Mouse (Mus musculus): ENCODE data around the gene Scd4. TPM values are rescaled to one million over a fixed set of nuclear protein-coding genes. Genes with fewer than 3 reads are reported as not detected.

Gene Scd4
- polyA plus RNA-seq, 1 experiment from 2014 or later = 0.08 TPM

DNA sequence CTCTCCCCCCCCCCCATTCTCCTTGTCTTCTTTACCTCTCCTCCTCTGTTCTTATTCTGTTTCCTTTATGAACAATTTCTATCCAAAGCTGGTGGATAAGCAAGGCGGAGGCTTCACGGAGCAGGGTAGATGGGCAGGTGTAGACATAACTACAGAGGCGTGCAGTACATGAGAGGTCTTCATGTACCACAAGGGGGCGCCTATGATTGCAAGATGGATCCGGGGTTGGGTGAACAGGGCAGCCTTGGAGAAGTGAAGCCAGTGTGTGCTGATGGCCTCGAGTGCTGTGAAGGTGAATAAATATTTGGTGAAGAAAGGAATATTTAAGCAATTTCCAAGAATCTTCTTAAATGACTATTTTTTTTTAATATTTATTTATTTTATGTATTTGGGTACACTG lies 40.1 kb downstream of the Scd4 start:
- Histone ChIP-seq H3K9ac (no peak overlapping the region), H3K4me2 (no peak overlapping the region), H3K4me3 (no peak overlapping the region), H3K27me3 (replicated peaks) (no peaks in the 10 kb centered on the region), H3K27ac (no peak overlapping the region), H3K9me3 (no peaks in the 10 kb centered on the region), H3K4me1 (no peaks in the 10 kb centered on the region), H3K36me3 (replicated peaks) (no peaks in the 10 kb centered on the region)
- 18% methylated on average over 6 of the region's 6 CpGs for whole genome bisulfite sequencing
- ATAC-seq (replicated peaks) = peak; percentile 58; the same call in 1 of the 2 replicates

- WGBS = 24% methylated on average over 3 of the region's 3 CpGs
These were observed 43.6 kb downstream of the Scd4 start for GRCm38 (mm10) chr19:44376511-44376951.

DNA sequence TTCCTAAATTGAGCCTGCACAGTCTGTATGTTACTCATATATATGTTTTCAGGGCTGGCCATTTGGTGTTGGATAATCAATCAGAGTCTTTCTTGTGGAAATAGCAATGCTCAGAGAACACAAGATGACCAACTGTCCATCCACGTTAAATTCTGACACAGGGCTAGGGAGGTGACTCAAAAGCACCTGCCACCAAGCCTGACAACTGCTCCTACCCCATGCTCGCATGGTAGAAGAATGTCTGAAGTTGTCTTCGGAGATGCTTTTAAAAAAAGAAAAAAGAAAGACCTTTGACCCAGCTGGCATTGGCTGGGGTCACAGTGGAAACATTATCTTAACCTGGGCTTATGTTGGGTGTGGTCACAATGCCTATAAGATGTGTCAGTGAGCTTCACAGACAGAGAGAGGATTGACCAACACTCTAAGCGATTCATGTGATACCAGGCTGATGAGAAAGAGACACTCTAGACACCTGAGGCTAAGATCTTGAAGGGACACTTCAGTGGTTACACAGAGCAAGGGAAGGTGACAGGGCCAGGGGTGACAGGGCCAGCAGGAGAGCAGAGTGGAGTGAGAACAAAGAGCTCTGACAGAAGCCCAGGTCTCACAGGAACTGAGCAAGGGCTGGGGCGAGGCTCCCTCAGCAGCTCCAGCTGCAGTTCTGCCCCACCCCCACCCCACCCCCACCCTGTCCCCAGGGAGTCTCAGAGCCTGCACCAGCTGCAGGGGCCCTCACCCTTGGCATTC lies 44.9 kb downstream of the Scd4 start:
- H3K9me3 ChIP-seq = no peaks in the 10 kb centered on the region
- no peaks in the 10 kb centered on the region for H3K27me3 ChIP-seq (replicated peaks)
- no peaks in the 10 kb centered on the region for H3K36me3 ChIP-seq (replicated peaks)
- no peaks in the 10 kb centered on the region for H3K4me1 ChIP-seq
- ATAC-seq (replicated peaks) = no peak
- 49% methylated on average over 5 of the region's 5 CpGs for WGBS
- no peak overlapping the region for H3K4me2 ChIP-seq
- no peak overlapping the region for H3K4me3 ChIP-seq
- H3K27ac ChIP-seq = no peak overlapping the region
- H3K9ac ChIP-seq = no peak overlapping the region

More at GRCm38 (mm10) chr19:44376511-44376951, 43.6 kb downstream of the Scd4 start:
- H3K4me3 ChIP-seq = no peak overlapping the region
- H3K4me2 ChIP-seq = no peak overlapping the region
- no peak for ATAC-seq (replicated peaks)
- H3K9ac ChIP-seq = no peak overlapping the region
- H3K9me3 ChIP-seq = no peaks in the 10 kb centered on the region
- H3K27ac ChIP-seq = no peak overlapping the region
- no peaks in the 10 kb centered on the region for H3K27me3 ChIP-seq (replicated peaks)
- no peaks in the 10 kb centered on the region for H3K36me3 ChIP-seq (replicated peaks)
- H3K4me1 ChIP-seq = no peaks in the 10 kb centered on the region

GRCm38 (mm10) chr19:44379090-44379489 lies 46.2 kb downstream of the Scd4 start:
- Histone ChIP-seq H3K4me2 (no peak overlapping the region), H3K36me3 (replicated peaks) (no peaks in the 10 kb centered on the region), H3K4me1 (no peaks in the 10 kb centered on the region), H3K27me3 (replicated peaks) (no peaks in the 10 kb centered on the region), H3K9ac (no peak overlapping the region), H3K4me3 (no peak overlapping the region), H3K27ac (no peak overlapping the region), H3K9me3 (no peaks in the 10 kb centered on the region)
- no peak for ATAC-seq (replicated peaks)

DNA sequence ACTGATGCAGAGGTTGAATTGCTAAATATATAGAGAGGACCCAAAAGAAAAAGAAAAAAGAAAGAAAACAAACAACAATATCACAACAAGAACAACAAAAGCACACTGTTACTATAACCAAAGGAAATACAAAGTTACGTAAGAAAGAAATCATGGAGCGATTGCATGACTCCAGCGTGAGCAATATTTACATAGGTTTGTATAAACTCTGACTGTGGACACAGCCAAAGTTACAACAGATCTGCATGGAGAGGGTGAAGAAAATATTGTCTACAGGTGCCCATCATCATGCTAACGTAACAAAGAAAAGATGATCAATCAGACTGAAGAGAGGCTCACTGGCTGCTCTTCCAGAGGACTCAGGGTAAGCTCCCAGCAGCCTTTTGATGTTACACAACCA lies 47.2 kb downstream of the Scd4 start:
- H3K4me2 ChIP-seq = no peak overlapping the region
- no peaks in the 10 kb centered on the region for H3K27me3 ChIP-seq (replicated peaks)
- no peak overlapping the region for H3K27ac ChIP-seq
- H3K4me3 ChIP-seq = no peak overlapping the region
- no peak overlapping the region for H3K9ac ChIP-seq
- no peaks in the 10 kb centered on the region for H3K36me3 ChIP-seq (replicated peaks)
- H3K4me1 ChIP-seq = no peaks in the 10 kb centered on the region
- no peaks in the 10 kb centered on the region for H3K9me3 ChIP-seq
- 84% methylated on average over 4 of the region's 4 CpGs for WGBS
- ATAC-seq (replicated peaks) = no peak

DNA sequence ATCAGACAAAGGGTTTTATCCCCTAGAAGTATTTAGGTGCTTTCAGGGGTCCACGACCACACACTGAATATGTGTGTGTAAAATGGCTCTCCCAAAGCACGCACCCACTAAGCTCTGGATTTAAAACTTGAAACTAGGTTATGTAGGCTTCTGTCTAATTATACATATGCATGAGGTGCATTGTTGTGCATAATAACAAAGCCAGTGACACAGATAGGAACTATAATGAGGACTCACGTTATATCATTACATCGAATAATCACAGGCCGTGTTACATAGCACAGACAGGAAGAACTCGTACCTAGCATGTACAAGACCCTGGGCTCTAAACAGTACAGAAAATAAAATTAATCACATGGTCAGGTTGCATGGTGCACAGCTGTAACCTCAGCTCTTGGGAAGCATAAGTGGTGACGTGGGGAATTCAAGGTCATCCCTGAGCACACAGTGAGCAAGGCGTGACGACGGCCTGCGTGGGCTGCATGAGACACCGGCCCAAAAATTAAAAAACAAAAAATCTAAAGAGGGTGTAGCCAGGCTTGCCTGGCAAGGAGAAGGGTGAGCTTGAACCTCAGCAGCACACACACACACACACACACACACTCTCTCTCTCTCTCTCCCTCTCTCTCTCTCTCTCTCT lies 49.9 kb downstream of the Scd4 start:
- ATAC-seq (replicated peaks) = no peak
- Histone ChIP-seq H3K9ac (no peak overlapping the region), H3K4me2 (no peak overlapping the region), H3K36me3 (replicated peaks) (no peaks in the 10 kb centered on the region), H3K4me1 (0 out of 2 replicates have a peak, but pooled peaks cover 2% of the 10 kb centered on the region), H3K4me3 (no peak overlapping the region), H3K9me3 (no peaks in the 10 kb centered on the region), H3K27me3 (replicated peaks) (no peaks in the 10 kb centered on the region), H3K27ac (no peak overlapping the region)
- WGBS = 65% methylated on average over 12 of the region's 12 CpGs

DNA sequence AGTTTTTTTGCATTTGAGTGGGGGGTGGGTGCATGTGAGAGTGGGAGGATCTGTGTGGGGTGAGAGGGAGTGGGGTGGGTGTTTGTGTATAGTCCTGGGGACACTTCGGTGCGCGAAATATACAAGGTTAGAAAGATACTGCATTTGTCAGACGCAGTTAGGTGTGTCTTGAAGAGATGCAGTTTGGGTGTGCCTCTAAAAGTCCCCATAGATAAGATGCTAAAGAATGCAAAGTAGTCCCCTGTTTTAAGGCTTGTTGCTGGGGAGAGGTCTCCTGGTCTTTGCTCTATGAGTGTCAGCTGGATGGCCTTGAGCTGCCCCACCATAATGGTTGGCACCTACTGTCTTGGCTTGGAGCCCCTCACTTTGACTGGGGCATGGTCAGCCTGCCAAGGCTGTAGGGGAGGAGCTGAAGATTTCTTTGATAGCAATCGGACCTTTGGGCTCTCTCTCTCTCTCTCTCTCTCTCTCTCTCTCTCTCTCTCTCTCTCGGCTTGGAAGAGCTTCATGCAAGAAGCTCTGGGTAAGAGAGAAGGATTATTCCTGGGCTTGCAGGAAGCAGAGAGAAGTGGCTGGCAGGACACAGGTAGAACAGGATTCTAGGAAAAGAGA lies 53.1 kb downstream of the Scd4 start:
- no peak overlapping the region for H3K4me3 ChIP-seq
- WGBS = 81% methylated on average over 6 of the region's 6 CpGs
- ATAC-seq (replicated peaks) = no peak

GRCm38 (mm10) chr19:44387089-44387671 lies 54.3 kb downstream of the Scd4 start:
- Histone ChIP-seq H3K4me1 (peaks cover 12% of the 10 kb centered on the region), H3K9me3 (no peaks in the 10 kb centered on the region), H3K4me3 (no peak overlapping the region), H3K4me2 (no peak overlapping the region), H3K27me3 (replicated peaks) (no peaks in the 10 kb centered on the region), H3K36me3 (replicated peaks) (no peaks in the 10 kb centered on the region), H3K27ac (no peak overlapping the region), H3K9ac (no peak overlapping the region)
- WGBS = 93% methylated on average over 4 of the region's 4 CpGs
- no peak for ATAC-seq (replicated peaks)

More for the DNA sequence above, 53.1 kb downstream of the Scd4 start:
- Histone ChIP-seq H3K36me3 (replicated peaks) (no peaks in the 10 kb centered on the region), H3K9me3 (no peaks in the 10 kb centered on the region), H3K9ac (no peak overlapping the region), H3K4me2 (no peak overlapping the region), H3K4me1 (peaks cover 12% of the 10 kb centered on the region), H3K27me3 (replicated peaks) (no peaks in the 10 kb centered on the region), H3K27ac (no peak overlapping the region)

DNA sequence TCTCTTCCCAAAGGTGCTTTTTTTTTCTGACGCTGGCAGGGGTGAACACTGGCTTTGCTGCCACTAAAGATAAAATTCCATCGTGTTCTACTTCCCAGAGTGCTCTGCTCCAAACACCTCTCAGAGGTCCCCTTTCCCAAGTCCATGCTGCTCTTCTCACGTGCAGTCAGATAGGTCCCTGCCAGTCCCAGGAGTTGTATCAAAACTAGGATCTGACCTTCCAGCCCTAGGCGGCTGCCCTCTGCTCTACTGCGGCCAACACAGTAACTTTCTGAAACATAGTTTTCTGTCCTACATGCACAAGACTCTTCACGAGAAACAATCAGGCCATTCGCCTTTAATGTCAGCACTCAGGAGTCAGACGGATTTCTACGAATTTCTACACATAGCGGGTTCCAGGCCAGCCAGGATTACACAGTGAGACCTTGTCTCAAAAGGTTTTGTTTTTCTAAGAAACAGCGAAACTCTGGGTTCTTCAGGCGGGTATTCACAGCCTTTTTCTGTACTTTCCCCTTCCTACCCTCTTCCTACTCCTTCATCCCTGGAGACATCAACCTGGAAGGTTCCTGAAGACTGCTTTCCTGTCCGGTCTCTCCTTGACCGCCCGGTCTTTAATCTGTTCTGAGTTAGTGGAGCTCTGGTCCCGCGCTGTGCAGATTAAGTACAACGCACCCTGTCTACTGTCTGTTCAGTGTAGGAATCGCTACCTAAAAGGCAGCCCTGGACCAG lies 55.0 kb downstream of the Scd4 start:
- H3K4me2 ChIP-seq = peak overlapping the region; percentile 83
- H3K27ac ChIP-seq = peak overlapping the region; percentile 83
- H3K4me1 ChIP-seq = peaks cover 12% of the 10 kb centered on the region
- 30% methylated on average over 19 of the region's 19 CpGs for WGBS
- ATAC-seq (replicated peaks) = peak; percentile 7; the same call in 1 of the 2 replicates
- peak overlapping the region; percentile 72 for H3K4me3 ChIP-seq
- H3K9ac ChIP-seq = peak overlapping the region; percentile 73
- no peaks in the 10 kb centered on the region for H3K27me3 ChIP-seq (replicated peaks)
- no peaks in the 10 kb centered on the region for H3K36me3 ChIP-seq (replicated peaks)
- H3K9me3 ChIP-seq = no peaks in the 10 kb centered on the region

DNA sequence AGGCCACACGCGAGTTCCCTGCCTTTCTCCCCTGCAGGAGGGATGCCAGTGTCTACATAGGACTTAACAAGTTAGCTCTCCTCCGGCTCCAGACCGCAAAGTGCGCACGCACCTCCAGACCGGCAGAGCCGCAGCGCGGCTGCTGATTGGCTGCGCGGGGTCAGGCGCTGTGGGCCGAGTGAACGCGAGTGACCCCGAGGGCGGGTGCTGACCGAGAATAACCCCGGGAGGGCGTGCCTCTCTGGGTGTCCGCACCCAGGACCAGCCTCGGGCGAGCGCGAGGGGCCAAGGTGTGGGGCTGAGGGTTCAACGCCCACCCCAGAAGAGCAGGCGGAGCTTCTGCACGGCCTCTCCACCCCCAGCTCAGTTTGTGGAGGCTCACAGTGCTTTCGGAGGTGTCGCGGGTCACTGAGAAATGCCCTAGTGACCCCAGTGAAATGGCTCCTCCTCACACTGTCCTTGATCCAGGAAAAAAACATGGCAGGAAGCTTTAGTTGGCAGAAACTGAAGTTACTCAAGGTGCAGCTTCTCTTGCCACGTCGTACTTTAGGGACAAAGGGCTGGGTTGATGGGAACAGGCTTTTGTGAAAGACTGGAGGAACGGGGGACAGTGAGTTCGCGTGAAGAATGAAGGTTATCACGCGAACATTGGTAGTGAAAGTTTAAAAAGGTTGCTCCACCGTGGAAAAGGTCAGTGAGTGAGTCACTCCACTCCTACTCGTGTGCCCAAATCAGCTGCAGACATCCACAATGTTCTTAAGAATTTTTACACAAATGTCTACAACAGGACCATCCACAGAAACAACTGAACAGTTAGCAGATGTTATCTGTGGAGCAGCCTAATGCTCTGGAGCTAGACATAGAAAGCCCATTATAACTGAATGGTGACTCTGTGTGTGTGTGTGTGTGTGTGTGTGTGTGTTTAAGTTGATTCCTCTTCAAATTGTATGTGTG lies 55.9 kb downstream of the Scd4 start:
- H3K4me3 ChIP-seq = peak overlapping the region; percentile 72
- peak overlapping the region; percentile 83 for H3K4me2 ChIP-seq
- 3% methylated on average over 41 of the region's 41 CpGs for WGBS
- H3K27me3 ChIP-seq (replicated peaks) = no peaks in the 10 kb centered on the region
- H3K4me1 ChIP-seq = peaks cover 12% of the 10 kb centered on the region
- ATAC-seq (replicated peaks) = peak; percentile 97
- H3K9me3 ChIP-seq = no peaks in the 10 kb centered on the region
- no peaks in the 10 kb centered on the region for H3K36me3 ChIP-seq (replicated peaks)
- peak overlapping the region; percentile 73 for H3K9ac ChIP-seq
- H3K27ac ChIP-seq = peak overlapping the region; percentile 83

DNA sequence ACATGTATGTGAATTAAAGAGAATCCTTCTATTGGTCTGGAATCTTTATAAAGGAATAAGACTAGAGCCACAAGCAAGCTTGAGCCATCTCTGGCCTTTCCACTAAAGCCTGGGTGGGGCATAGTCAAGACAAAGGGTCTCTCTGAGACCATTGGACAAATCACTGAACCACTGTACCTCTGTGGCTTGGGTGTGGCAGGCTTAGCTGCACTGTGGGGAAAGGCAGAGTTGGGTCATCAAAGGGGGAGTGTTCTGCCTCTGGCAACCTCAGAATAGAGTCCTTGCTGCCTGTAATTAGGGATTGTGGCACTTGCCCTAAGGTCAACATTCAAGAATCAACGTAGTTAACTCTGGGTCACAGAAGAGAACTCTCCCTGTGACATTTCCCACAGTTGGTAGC lies 56.6 kb downstream of the Scd4 start:
- H3K36me3 ChIP-seq (replicated peaks) = no peaks in the 10 kb centered on the region
- 18% methylated on average over 1 of the region's 1 CpGs for WGBS
- no peak overlapping the region for H3K27ac ChIP-seq
- H3K4me1 ChIP-seq = peaks cover 12% of the 10 kb centered on the region
- H3K9ac ChIP-seq = no peak overlapping the region
- no peak overlapping the region for H3K4me2 ChIP-seq
- no peaks in the 10 kb centered on the region for H3K27me3 ChIP-seq (replicated peaks)
- no peaks in the 10 kb centered on the region for H3K9me3 ChIP-seq
- no peak overlapping the region for H3K4me3 ChIP-seq
- no peak for ATAC-seq (replicated peaks)

Data from midbrain, embryonic 15.5 days (tissue).